Mouse (Mus musculus) ES-Bruce4 (cell line): ENCODE measurements around the gene Terb1.

Experiments
- CTCF ChIP-seq: IDR thresholded peaks from one replicate; pipeline ENCODE4 v1.8.1; 2011; ENCODE audit warnings: low read depth, low read length
- EP300 ChIP-seq: IDR thresholded peaks from 2 replicates; pipeline ENCODE4 v1.6.1; 2011; ENCODE audit warnings: low read depth, low read length; ENCODE audit not compliant: insufficient read depth
- POLR2A ChIP-seq: IDR thresholded peaks from one replicate; pipeline ENCODE4 v1.8.1; 2011; ENCODE audit warnings: low read length; ENCODE audit not compliant: insufficient read depth

GRCm38 (mm10) chr8:104445248-104445647 is 64.5 kb downstream of the Terb1 start:
- TF ChIP-seq CTCF (no peak), POLR2A (no peak), EP300 (no peak)
